11 mouse cellular contexts compared by ENCODE assay signal in genomic region chr9:115942989-115943388, GRCm38 (mm10). TPM values are rescaled to one million over a fixed set of nuclear protein-coding genes. Genes with fewer than 3 reads are reported as not detected.
DNase-seq lines count a peak whose midpoint lies in the region; ATAC-seq and TF ChIP-seq lines count a peak whose summit lies in the region.
"Had no signal": no experiment of that assay in that cellular context is flagged by ENCODE, and none has a peak within 500 bp of the region (broad histone marks: within the 10 kb centered on the region; RNA-seq: fewer than 3 reads in every experiment).

No protein-coding gene starts in this region.

- no peak overlapping the region for H3K27ac ChIP-seq in lung, embryonic 14.5 days (ENCODE audit: low read depth)
- no peak overlapping the region for H3K27ac ChIP-seq in lung, postnatal 0 days (ENCODE audit: low read length)
- H3K27ac ChIP-seq in hindbrain, embryonic 15.5 days (replicated peaks), result 0 out of 2 replicates have a peak overlapping the region, but pooled peaks have one; percentile 18
- no peak overlapping the region for H3K27ac ChIP-seq in midbrain, embryonic 11.5 days (ENCODE audit: low read depth, low read length)
- H3K27ac ChIP-seq: embryonic facial prominence, embryonic 15.5 days; limb, embryonic 15.5 days had no signal

- no peaks in the 10 kb centered on the region for H3K4me1 ChIP-seq in lung, embryonic 14.5 days (ENCODE audit: insufficient read depth)
- no peaks in the 10 kb centered on the region for H3K4me1 ChIP-seq in lung, postnatal 0 days (ENCODE audit: insufficient read depth, low read depth, low read length)
- peaks cover 12% of the 10 kb centered on the region for H3K4me1 ChIP-seq in hindbrain, embryonic 15.5 days (replicated peaks)
- H3K4me1 ChIP-seq in midbrain, embryonic 11.5 days (ENCODE audit: control insufficient read depth, insufficient read depth, low read length), result no peaks in the 10 kb centered on the region; the same call in 1 of the 2 replicates
- H3K4me1 ChIP-seq: embryonic facial prominence, embryonic 15.5 days had no signal

- H3K4me2 ChIP-seq in lung, embryonic 14.5 days, result no peak overlapping the region
- no peak overlapping the region for H3K4me2 ChIP-seq in lung, postnatal 0 days (replicated peaks; ENCODE audit: low read depth, low read length)
- H3K4me2 ChIP-seq in hindbrain, embryonic 15.5 days, result no peak overlapping the region
- no peak overlapping the region for H3K4me2 ChIP-seq in midbrain, embryonic 11.5 days
- H3K4me2 ChIP-seq: embryonic facial prominence, embryonic 15.5 days; limb, embryonic 15.5 days had no signal

- TF ChIP-seq CTCF in lung, embryonic 14.5 days (IDR thresholded peaks at IDR 0.05; ENCODE audit: low read depth), result no peak
- no peak for TF ChIP-seq CTCF in lung, postnatal 0 days (IDR thresholded peaks at IDR 0.05)

- H3K36me3 ChIP-seq in lung, embryonic 14.5 days (ENCODE audit: insufficient read depth), result no peaks in the 10 kb centered on the region
- no peaks in the 10 kb centered on the region for H3K36me3 ChIP-seq in lung, postnatal 0 days (ENCODE audit: insufficient read depth, low read length)
- no peaks in the 10 kb centered on the region for H3K36me3 ChIP-seq in hindbrain, embryonic 15.5 days
- no peaks in the 10 kb centered on the region for H3K36me3 ChIP-seq in midbrain, embryonic 11.5 days (ENCODE audit: control insufficient read depth, insufficient read depth, low read length)
- H3K36me3 ChIP-seq: embryonic facial prominence, embryonic 15.5 days; G1E; limb, embryonic 15.5 days had no signal

- TF ChIP-seq EP300 in lung, postnatal 0 days (IDR thresholded peaks at IDR 0.05), result no peak

- WGBS in lung, embryonic 14.5 days, result 28% methylated on average over 7 of the region's 7 CpGs
- WGBS in lung, postnatal 0 days, result 36% methylated on average over 7 of the region's 7 CpGs
- WGBS in hindbrain, embryonic 15.5 days, result 18% methylated on average over 7 of the region's 7 CpGs
- 51% methylated on average over 7 of the region's 7 CpGs for WGBS in midbrain, embryonic 11.5 days

- peak; percentile 21 for DNase-seq in lung, embryonic 14.5 days
- DNase-seq in lung, postnatal 0 days (ENCODE audit: low spot score), result no peak
- DNase-seq in midbrain, embryonic 11.5 days (ENCODE audit: low spot score, missing footprints), result peak; percentile 86
- DNase-seq in thymus, postnatal 25 days, result peak; percentile 14
- no peak for DNase-seq in adrenal gland, postnatal 36 days
- no peak for DNase-seq in natural killer cell, adult 2 months (ENCODE audit: low spot score in 2 of 2)
- DNase-seq in cerebellum, adult 11-12 months, result no peak

- no peaks in the 10 kb centered on the region for H3K9me3 ChIP-seq in lung, embryonic 14.5 days (ENCODE audit: low read depth, low read length)
- H3K9me3 ChIP-seq in lung, postnatal 0 days (ENCODE audit: low read length), result no peaks in the 10 kb centered on the region
- H3K9me3 ChIP-seq in hindbrain, embryonic 15.5 days, result no peaks in the 10 kb centered on the region
- no peaks in the 10 kb centered on the region; the same call in 1 of the 2 replicates for H3K9me3 ChIP-seq in midbrain, embryonic 11.5 days (ENCODE audit: control insufficient read depth, low read length)
- H3K9me3 ChIP-seq: embryonic facial prominence, embryonic 15.5 days; limb, embryonic 15.5 days had no signal

- no peak for ATAC-seq in lung, embryonic 14.5 days (ENCODE audit: insufficient read depth)
- ATAC-seq in lung, postnatal 0 days, result no peak
- 0 out of 2 replicates have a peak, but pooled peaks have one; percentile 40 for ATAC-seq in hindbrain, embryonic 15.5 days (ENCODE audit: low FRiP score, low read depth)
- ATAC-seq in midbrain, embryonic 11.5 days (ENCODE audit: low FRiP score), result peak; percentile 62; the same call in 1 of the 2 replicates

- H3K4me3 ChIP-seq in lung, embryonic 14.5 days (ENCODE audit: low read depth, low read length), result no peak overlapping the region
- H3K4me3 ChIP-seq in lung, postnatal 0 days (ENCODE audit: low read depth, low read length), result no peak overlapping the region
- no peak overlapping the region for H3K4me3 ChIP-seq in hindbrain, embryonic 15.5 days
- no peak overlapping the region for H3K4me3 ChIP-seq in midbrain, embryonic 11.5 days (ENCODE audit: low read depth, low read length)
- H3K4me3 ChIP-seq: embryonic facial prominence, embryonic 15.5 days; limb, embryonic 15.5 days had no signal

- H3K9ac ChIP-seq in lung, embryonic 14.5 days, result no peak overlapping the region; the same call in 1 of the 2 replicates
- no peak overlapping the region for H3K9ac ChIP-seq in lung, postnatal 0 days (replicated peaks; ENCODE audit: low read depth)
- no peak overlapping the region for H3K9ac ChIP-seq in hindbrain, embryonic 15.5 days
- no peak overlapping the region for H3K9ac ChIP-seq in midbrain, embryonic 11.5 days (ENCODE audit: low read length)
- H3K9ac ChIP-seq: embryonic facial prominence, embryonic 15.5 days; limb, embryonic 15.5 days had no signal

- no peaks in the 10 kb centered on the region for H3K27me3 ChIP-seq in lung, embryonic 14.5 days (ENCODE audit: insufficient read depth, low read length)
- H3K27me3 ChIP-seq in lung, postnatal 0 days (replicated peaks; ENCODE audit: insufficient read depth, low read length), result no peaks in the 10 kb centered on the region
- no peaks in the 10 kb centered on the region for H3K27me3 ChIP-seq in hindbrain, embryonic 15.5 days
- H3K27me3 ChIP-seq in midbrain, embryonic 11.5 days (ENCODE audit: control insufficient read depth, insufficient read depth, low read length), result no peaks in the 10 kb centered on the region
- H3K27me3 ChIP-seq: embryonic facial prominence, embryonic 15.5 days; limb, embryonic 15.5 days had no signal

RNA-seq across cellular contexts. Expression of gene Gadl1, which starts 33.7 kb away (rescaled TPM):
- 0.45 and 0.54 TPM in 2 replicates for polyA plus RNA-seq in lung, embryonic 14.5 days (2014; fragmentation: Nextera tagmentation; extraction: Ambion mirVana)
- polyA plus RNA-seq in lung, postnatal 0 days (2015; fragmentation: Nextera tagmentation; extraction: Ambion mirVana), result 0.47 and 0.50 TPM in 2 replicates
- polyA plus RNA-seq in hindbrain, embryonic 15.5 days (2015; fragmentation: Nextera tagmentation; extraction: Ambion mirVana), result 0.22 and 0.28 TPM in 2 replicates
- polyA plus RNA-seq in midbrain, embryonic 11.5 days (2014; fragmentation: Nextera tagmentation; extraction: Ambion mirVana), result 0.26 and 0.31 TPM in 2 replicates
- under 1 TPM; 0.10 to 0.30 TPM for total RNA-seq in adrenal gland, postnatal 36 days (2021)
- polyA plus RNA-seq: G1E had no signal

Comparison
In these comparisons a context has a peak if more than half of its experiments do, and no peak if none do; other contexts are left out.
1. DNase-seq: peak in lung, embryonic 14.5 days (single experiment), midbrain, embryonic 11.5 days (single experiment) and thymus, postnatal 25 days (single experiment); none in lung, postnatal 0 days (single experiment), adrenal gland, postnatal 36 days (0 of 2), natural killer cell, adult 2 months (0 of 2) and cerebellum, adult 11-12 months (single experiment).
2. ATAC-seq: peak in hindbrain, embryonic 15.5 days (single experiment) and midbrain, embryonic 11.5 days (single experiment); none in lung, embryonic 14.5 days (single experiment) and lung, postnatal 0 days (single experiment).